Mouse (Mus musculus) neural tube, embryonic 12.5 days (tissue): Measurements from ENCODE around the gene Zxdb. TPM values are rescaled to one million over a fixed set of nuclear protein-coding genes. Genes with fewer than 3 reads are reported as not detected.
"Not testable (repeated sequence)": the region's sequence is repeated elsewhere in the genome, so short reads cannot be mapped to it uniquely, and the experiment has no call there.

Experiments
- ATAC-seq: fragments of 200-750 bp; cut with Nextera tagmentation; 2 replicates; pipeline ENCODE4 v1.8.0; 2017; ENCODE audit warnings: low read depth, mild to moderate bottlenecking, moderate TSS enrichment, moderate library complexity; ENCODE audit not compliant: low FRiP score
- H3K27ac ChIP-seq: fragments of 300-500 bp; sonication (generic); 2 replicates; pipeline ENCODE4 v1.5.1; 2016
- H3K27me3 ChIP-seq: fragments of 300-500 bp; sonication (generic); replicated peaks from 2 replicates; pipeline ENCODE4 v1.6.1; 2016; ENCODE audit warnings: mild to moderate bottlenecking
- H3K36me3 ChIP-seq: fragments of 300-500 bp; sonication (generic); 2 replicates; pipeline ENCODE4 v1.6.1; 2016; ENCODE audit warnings: mild to moderate bottlenecking
- H3K4me1 ChIP-seq: fragments of 300-500 bp; sonication (generic); 2 replicates; pipeline ENCODE4 v1.6.1; 2016
- H3K4me2 ChIP-seq: fragments of 300-500 bp; sonication (generic); replicated peaks from 2 replicates; pipeline ENCODE4 v1.6.1; 2016; ENCODE audit warnings: mild to moderate bottlenecking
- H3K4me3 ChIP-seq: fragments of 300-500 bp; sonication (generic); 2 replicates; pipeline ENCODE4 v1.5.1; 2016
- H3K9ac ChIP-seq: fragments of 300-500 bp; sonication (generic); 2 replicates; pipeline ENCODE4 v1.6.1; 2016; ENCODE audit warnings: mild to moderate bottlenecking
- H3K9me3 ChIP-seq: fragments of 300-500 bp; sonication (generic); 2 replicates; pipeline ENCODE4 v1.6.1; 2016; ENCODE audit warnings: mild to moderate bottlenecking
- WGBS: fragments of 180-500 bp; shearing (Covaris S2); methylation state at CpG from one replicate; pipeline ENCODE4 v1.1.7; 2016; 5-methylcytosine and 5-hydroxymethylcytosine counted together
- polyA plus RNA-seq: library from polyadenylated mRNA; unstranded; fragments of >200 nt; fragmentation: Nextera tagmentation; extraction: Ambion mirVana; gene quantifications from 2 replicates; pipeline ENCODE4 v1.2.1, GENCODE M21; 2016

Gene Zxdb
- 1.9 and 2.1 TPM in 2 replicates for polyA plus RNA-seq

GRCm38 (mm10) chrX:94724192-94724971, at the start of gene Zxdb:
Gene Zxdb (plus strand): TSS chrX:94724569.
- 0 out of 2 replicates have a peak within 1 kb of the TSS, but pooled peaks have one; percentile 27 for H3K4me3 ChIP-seq
- no CpG with 5 or more reads among the region's 60 CpGs for WGBS
- not testable (repeated sequence) for H3K4me2 ChIP-seq

GRCm38 (mm10) chrX:94674977-94675376, 49.4 kb upstream of the Zxdb start:
- ATAC-seq, result no peak
- Histone ChIP-seq H3K27me3 (no peaks in the 10 kb centered on the region), H3K4me3 (no peak overlapping the region), H3K27ac (no peak overlapping the region), H3K4me1 (no peaks in the 10 kb centered on the region), H3K4me2 (no peak overlapping the region), H3K36me3 (no peaks in the 10 kb centered on the region), H3K9me3 (no peaks in the 10 kb centered on the region), H3K9ac (no peak overlapping the region)
- 52% methylated on average over 4 of the region's 4 CpGs for WGBS

More at GRCm38 (mm10) chrX:94724192-94724971, at the start of gene Zxdb:
- ATAC-seq, result peak; percentile 81
- not testable (repeated sequence) for H3K9ac ChIP-seq, H3K27ac ChIP-seq, H3K36me3 ChIP-seq, H3K4me1 ChIP-seq, H3K27me3 ChIP-seq, H3K9me3 ChIP-seq

DNA sequence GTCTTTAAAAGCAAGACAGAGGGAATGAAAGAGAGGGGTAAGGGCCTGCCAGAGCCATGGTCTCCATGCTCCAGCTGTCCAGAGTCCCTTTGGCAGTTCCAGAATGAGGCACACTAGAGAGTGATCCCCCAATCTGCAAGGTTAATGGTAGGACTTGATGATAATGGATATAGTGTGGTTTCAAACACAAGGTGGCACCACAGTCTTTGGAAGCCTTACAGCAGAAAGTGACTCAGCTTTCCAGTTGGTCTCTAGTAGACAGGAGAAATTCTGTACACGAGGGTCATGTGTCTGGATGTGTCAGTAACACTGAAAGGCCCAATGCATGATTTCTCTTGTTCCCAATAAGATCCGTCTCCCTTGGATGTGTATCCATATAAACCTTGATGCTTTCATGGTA, 42.8 kb upstream of the Zxdb start:
- not testable (repeated sequence) for ATAC-seq, H3K4me1 ChIP-seq, H3K27ac ChIP-seq, H3K9me3 ChIP-seq, H3K4me3 ChIP-seq, H3K9ac ChIP-seq, H3K4me2 ChIP-seq, H3K36me3 ChIP-seq, H3K27me3 ChIP-seq
- no CpG with 5 or more reads among the region's 2 CpGs for WGBS

DNA sequence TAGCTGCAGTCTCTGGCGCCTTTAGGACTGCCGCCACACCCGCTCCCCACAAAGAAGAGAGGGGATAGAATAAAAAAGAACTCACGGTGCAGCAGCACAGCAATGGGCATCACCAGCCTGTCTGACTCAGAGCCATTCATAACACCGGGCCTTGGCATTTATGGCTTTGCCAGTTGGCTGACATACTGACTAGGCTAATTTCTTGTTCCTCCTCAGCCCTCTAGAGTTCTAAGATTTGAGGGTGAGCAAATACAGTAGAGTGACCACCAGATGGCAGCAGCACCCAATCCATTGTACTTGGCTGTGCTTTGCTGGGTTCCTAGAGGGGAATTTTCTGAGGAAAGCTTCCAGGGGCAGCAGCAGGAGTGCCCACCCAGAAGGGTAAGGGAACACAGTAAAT, 34.8 kb upstream of the Zxdb start:
- H3K27ac ChIP-seq, H3K36me3 ChIP-seq, H3K9ac ChIP-seq, H3K9me3 ChIP-seq, H3K4me1 ChIP-seq, H3K27me3 ChIP-seq, H3K4me2 ChIP-seq, H3K4me3 ChIP-seq: not testable (repeated sequence)
- ATAC-seq, result peak; percentile 58; the same call in 1 of the 2 replicates
- WGBS, result 84% methylated on average over 5 of the region's 5 CpGs

DNA sequence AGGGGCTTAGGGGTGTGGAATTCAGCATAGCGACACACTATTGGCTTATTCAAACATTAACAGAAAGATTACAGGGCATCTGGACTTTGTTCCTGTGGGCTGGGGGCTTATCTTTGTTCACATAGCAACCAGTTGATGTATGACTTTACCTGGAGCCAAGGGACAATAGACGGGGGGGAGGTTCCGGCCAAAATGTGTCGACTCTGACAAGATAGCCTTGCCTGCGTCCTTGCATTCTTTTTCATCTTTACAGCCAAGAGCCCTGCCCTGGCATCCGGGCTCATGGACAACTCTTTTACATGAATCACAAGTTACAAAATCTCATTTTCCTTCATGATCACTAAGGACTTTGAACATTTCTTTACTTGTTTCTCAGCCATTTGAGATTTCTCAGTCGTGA, 17.7 kb upstream of the Zxdb start:
- not testable (repeated sequence) for H3K27me3 ChIP-seq, ATAC-seq, H3K36me3 ChIP-seq, H3K9me3 ChIP-seq, H3K27ac ChIP-seq, H3K4me1 ChIP-seq, H3K4me3 ChIP-seq, H3K9ac ChIP-seq, H3K4me2 ChIP-seq
- 96% methylated on average over 7 of the region's 7 CpGs for WGBS

DNA sequence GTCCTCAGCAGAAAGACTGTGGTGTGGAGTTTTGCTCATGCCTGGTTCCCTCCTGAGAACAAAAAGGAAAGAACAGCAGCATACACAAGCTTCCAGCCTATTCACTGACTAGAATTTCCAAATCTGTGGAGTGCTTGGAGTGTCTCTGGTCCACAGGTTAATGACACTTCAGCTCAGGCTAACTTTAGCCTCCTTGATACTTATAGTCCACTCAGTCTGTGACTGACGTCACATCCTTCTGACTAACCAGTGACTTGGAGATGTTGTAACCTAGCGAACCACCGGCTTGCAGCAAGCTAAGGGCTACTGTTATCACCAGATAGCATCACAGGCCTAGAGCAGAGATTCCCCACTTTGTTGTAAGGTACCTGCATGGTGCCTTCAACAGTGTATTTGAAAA, 14.6 kb upstream of the Zxdb start:
- no CpG with 5 or more reads among the region's 3 CpGs for WGBS
- not testable (repeated sequence) for H3K27ac ChIP-seq, H3K4me1 ChIP-seq, ATAC-seq, H3K9me3 ChIP-seq, H3K4me2 ChIP-seq, H3K9ac ChIP-seq, H3K27me3 ChIP-seq, H3K4me3 ChIP-seq, H3K36me3 ChIP-seq

DNA sequence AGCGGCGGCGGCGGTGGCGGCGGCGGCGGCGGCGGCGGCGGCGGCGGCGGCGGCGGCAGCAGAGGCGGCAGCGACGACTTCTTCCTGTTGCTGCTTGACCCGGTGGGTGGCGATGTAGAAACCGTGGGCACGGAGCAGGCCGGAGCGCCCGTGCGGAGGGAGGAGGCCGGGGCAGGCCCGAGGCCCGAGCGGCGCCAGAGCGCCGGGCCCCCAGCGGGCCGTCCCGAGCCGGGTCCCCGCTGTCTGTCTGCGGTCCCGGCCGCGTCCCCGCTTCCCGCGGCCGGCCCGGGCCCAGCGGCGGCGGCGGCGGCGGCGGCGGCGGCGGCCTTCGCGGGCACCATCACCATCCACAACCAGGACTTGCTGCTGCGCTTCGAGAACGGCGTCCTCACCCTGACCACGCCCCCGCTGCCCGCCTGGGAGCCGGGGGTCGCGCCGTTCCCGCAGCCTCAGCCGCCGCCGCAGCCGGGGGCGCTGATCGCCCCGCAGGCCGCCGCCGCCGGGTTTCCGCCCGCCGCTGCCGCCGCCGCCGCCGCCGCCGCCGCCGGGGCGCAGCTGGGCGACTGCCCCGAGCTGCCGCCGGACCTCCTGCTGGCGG, 702 bp downstream of the Zxdb start:
- 0 out of 2 replicates have a peak overlapping the region, but pooled peaks have one; percentile 27 for H3K4me3 ChIP-seq
- not testable (repeated sequence) for H3K27me3 ChIP-seq, H3K27ac ChIP-seq, H3K4me1 ChIP-seq, H3K36me3 ChIP-seq, H3K4me2 ChIP-seq, H3K9me3 ChIP-seq, H3K9ac ChIP-seq
- WGBS, result 0% methylated on average over 1 of the region's 102 CpGs
- ATAC-seq, result peak; percentile 81

DNA sequence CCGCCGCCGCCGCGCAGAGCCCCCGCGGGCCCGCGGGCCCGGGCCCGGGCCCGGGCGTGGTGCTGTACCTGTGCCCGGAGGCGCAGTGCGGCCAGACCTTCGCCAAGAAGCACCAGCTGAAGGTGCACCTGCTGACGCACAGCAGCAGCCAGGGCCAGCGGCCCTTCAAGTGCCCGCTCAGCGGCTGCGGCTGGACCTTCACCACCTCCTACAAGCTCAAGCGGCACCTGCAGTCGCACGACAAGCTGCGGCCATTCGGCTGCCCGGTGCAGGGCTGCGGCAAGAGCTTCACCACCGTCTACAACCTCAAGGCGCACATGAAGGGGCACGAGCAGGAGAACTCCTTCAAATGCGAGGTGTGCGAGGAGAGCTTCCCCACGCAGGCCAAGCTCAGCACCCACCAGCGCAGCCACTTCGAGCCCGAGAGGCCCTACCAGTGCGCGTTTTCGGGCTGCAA, 1.3 kb downstream of the Zxdb start:
- not testable (repeated sequence) for H3K4me1 ChIP-seq, H3K36me3 ChIP-seq, H3K27ac ChIP-seq, H3K27me3 ChIP-seq, H3K9ac ChIP-seq, H3K9me3 ChIP-seq, H3K4me2 ChIP-seq, H3K4me3 ChIP-seq
- peak; percentile 63 for ATAC-seq
- no CpG with 5 or more reads among the region's 41 CpGs for WGBS

- H3K36me3 ChIP-seq, result no peaks in the 10 kb centered on the region
- no peak overlapping the region for H3K4me3 ChIP-seq
- H3K4me1 ChIP-seq, result no peaks in the 10 kb centered on the region
- no peaks in the 10 kb centered on the region for H3K27me3 ChIP-seq
- no peak for ATAC-seq
- H3K9ac ChIP-seq, result no peak overlapping the region
- H3K27ac ChIP-seq, result no peak overlapping the region
- H3K4me2 ChIP-seq, result no peak overlapping the region
- no peaks in the 10 kb centered on the region for H3K9me3 ChIP-seq
Measured at GRCm38 (mm10) chrX:94731596-94731995, 7.2 kb downstream of the Zxdb start.

DNA sequence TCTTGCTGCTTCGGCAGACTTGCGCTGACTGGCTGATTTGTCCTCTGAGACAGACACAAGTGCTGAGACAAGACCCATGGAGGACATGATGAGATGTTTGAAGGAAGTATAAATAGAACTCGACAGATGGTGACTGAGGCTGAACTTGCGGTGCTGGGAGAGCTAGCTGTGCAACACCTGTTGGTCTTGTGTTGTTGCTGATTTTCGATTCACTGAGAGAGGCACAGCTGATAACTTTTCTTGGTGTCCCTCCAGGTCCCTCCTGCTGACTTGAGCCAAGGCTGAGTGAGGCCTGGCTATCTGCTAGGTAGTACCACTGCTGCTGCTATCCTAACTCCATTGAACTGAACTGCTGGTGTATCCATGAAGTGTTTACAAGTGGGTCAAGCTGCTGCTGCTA, 29.4 kb downstream of the Zxdb start:
- 82% methylated on average over 5 of the region's 5 CpGs for WGBS
- Histone ChIP-seq H3K27me3 (no peaks in the 10 kb centered on the region), H3K27ac (no peak overlapping the region), H3K9ac (no peak overlapping the region), H3K4me1 (no peaks in the 10 kb centered on the region), H3K9me3 (no peaks in the 10 kb centered on the region), H3K36me3 (no peaks in the 10 kb centered on the region), H3K4me2 (no peak overlapping the region), H3K4me3 (no peak overlapping the region)
- ATAC-seq, result no peak

DNA sequence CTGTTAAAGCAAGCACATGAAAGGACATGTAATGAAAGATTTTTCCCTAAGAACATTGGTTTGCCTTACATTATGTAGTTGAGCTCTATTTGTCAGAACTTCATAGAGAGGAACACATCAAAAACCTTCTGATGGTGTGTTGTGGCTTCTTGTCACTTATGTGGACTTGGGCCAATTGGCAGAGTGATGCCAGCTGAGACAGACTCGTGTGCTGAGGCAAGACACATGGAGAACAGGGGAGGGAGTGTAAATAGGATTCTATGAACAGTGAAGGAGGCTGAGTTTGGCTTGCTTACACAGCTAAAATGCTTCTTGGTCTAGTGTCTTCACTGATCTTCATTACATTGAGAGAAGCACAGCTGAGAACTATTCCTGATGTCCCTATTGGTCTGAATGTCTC, 35.6 kb downstream of the Zxdb start:
- Histone ChIP-seq H3K4me2 (no peak overlapping the region), H3K27me3 (no peaks in the 10 kb centered on the region), H3K4me3 (no peak overlapping the region), H3K27ac (no peak overlapping the region), H3K4me1 (no peaks in the 10 kb centered on the region), H3K9ac (no peak overlapping the region), H3K9me3 (no peaks in the 10 kb centered on the region), H3K36me3 (no peaks in the 10 kb centered on the region)
- ATAC-seq, result no peak
- 57% methylated on average over 1 of the region's 1 CpGs for WGBS

DNA sequence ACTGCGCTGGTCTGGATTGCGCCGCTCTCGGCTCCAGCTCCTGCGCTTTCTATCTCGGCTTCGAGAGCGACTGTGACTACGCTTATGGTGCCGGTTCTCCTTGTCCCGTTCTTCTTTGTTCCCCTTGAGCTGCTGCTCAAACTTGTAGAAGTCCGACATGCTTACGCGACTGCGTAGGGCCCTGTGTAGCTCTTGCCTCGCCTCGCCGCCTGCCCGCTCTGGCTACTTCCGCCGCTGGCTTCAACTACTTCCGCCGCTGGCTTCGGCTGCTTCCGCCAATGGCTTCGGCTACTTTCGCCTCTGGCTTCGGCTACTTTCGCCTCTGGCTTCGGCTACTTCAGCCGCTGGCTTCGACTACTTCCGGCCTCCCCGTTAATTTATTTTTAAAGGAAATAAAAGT, 49.5 kb downstream of the Zxdb start:
- WGBS, result 94% methylated on average over 34 of the region's 34 CpGs
- Histone ChIP-seq H3K4me2 (no peak overlapping the region), H3K27me3 (no peaks in the 10 kb centered on the region), H3K27ac (no peak overlapping the region), H3K9ac (no peak overlapping the region), H3K36me3 (no peaks in the 10 kb centered on the region), H3K9me3 (no peaks in the 10 kb centered on the region), H3K4me1 (no peaks in the 10 kb centered on the region), H3K4me3 (no peak overlapping the region)
- no peak for ATAC-seq
